Mouse (Mus musculus): Measurements from ENCODE around the gene Slc4a5.

Gene Slc4a5

DNA sequence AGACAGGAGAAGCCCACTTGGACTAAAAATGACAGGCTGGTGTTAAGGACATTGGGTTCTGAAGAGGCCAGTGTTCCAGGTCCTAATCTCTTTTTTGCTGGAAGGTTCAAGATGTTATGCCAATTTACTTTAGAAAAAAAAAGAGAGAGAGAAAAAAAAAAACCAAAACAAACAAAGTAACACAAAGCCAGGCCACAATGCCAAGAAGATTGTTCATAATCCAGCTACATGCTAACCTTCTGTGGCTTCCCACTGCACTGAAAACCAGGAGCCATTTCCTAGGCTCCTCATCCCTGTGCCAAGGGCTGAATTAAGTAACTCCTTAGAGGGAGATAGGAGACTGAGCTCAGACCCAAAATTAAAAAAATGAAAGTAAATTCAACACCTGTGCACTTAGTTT is 95.7 kb downstream of the Slc4a5 start:
- POLR2A ChIA-PET: interaction anchor here in 2 of 4 experiments (0.6 to 10.4 kb wide), 11 partner anchors 9 to 191 kb away, joined by 3 to 182 read pairs (median 25); partner anchors contain the start of genes Mob1a (in 2 of the 2) and Mthfd2 (in 2 of the 2)
- CTCF ChIA-PET: interaction anchor here in 2 of 4 experiments (0.5 to 0.7 kb wide), 3 partner anchors 499 to 1953 kb away, joined by 3 to 6 read pairs (median 3); no protein-coding TSS in a partner anchor

DNA sequence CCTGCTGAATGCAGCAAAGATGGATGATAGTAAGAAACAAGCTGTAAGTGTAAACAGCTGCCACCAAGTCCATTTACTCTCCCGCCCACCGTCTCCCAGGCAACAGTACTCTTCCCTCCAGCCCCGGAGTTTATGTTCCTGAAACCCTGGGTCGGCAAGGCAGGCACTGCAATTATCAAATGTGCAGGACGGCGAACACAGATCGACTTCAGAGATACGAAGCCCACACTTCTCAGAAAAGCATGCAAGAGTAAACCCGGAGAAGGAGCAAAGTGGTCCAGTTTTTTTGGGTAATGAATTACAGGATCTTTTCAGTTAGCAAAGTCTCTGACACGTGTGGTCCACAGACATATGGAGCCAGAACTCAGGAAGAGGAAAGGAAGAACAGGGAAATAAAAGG is 96.4 kb downstream of the Slc4a5 start:
- ChIA-PET POLR2A (interaction anchor here in 2 of 4 experiments (1.1 to 10.4 kb wide), 10 partner anchors 8 to 92 kb away, joined by 3 to 182 read pairs (median 26); partner anchors contain the start of genes Mob1a (in 2 of the 2) and Mthfd2 (in 2 of the 2)), CTCF (interaction anchor here in 2 of 4 experiments (0.6 to 1.2 kb wide), 3 partner anchors 51 to 500 kb away, joined by 3 read pairs; no protein-coding TSS in a partner anchor)

DNA sequence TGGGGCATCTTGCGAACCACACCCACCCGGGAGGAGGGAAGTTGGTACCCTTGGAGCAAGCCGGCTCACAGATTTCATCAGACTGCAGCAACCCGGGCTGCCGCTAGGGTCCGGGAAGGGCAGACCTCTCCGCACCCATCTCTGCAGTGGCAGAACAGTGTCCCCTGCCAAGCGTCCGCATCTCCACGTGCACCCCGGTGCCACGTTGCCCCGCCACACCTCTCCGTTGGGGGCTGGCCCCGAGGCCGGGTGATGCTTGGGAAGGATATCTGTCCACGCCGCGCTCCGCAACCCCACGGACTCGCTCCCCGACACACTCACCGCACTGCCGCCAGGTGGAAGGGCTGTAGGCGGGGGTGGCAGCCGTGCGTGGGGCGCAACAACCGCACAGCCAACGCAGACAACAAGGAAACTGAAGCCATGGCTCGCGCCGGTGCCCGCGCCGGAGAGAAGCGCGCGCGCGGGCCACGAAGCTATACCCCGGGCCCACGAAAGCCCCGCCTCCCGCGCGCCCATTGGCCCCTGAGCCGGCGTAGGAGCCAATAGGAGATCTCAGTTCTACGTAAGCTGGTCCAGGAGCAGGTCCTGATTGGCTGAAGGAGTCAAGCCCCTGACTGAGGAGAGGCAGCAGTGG is 97.6 kb downstream of the Slc4a5 start:
- CTCF ChIA-PET: interaction anchor here (0.5 to 2.1 kb wide), 22 partner anchors 9 to 759 kb away, joined by 3 to 33 read pairs (median 3); partner anchors contain the start of genes Mob1a (in 2 of the 4), Mthfd2 (in 2 of the 4), 1700003E16Rik (in 1 of the 4) and Dctn1 (in 1 of the 4)

DNA sequence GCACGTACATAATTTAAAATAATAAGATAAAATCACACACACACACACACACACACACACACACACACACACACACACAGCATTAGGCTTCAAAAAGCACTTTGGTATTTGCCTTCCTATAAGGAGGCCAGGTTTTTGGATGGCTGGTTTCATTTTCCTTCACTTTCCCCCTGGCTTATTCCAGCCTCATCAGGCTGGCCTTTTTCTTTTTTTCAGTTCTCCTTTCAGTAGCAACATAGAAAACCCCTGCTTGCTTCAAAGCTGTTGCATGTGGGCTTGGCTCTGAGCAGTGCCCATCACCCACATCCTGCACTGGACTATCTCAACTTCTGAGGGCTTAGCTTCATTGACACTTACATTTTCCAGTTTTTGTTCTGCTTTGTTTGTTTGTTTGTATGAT is 102.3 kb downstream of the Slc4a5 start:
- POLR2A ChIA-PET: interaction anchor here in 1 of 4 experiments (0.6 to 9.1 kb wide), 5 partner anchors 8 to 22 kb away, joined by 3 to 155 read pairs (median 3); no protein-coding TSS in a partner anchor

More for the DNA sequence above, 97.6 kb downstream of the Slc4a5 start:
- POLR2A ChIA-PET: interaction anchor here (0.5 to 10.4 kb wide), 105 partner anchors 7 to 597 kb away, joined by 3 to 182 read pairs (median 4); partner anchors contain the start of genes Mob1a (in 4 of the 4), Mthfd2 (in 4 of the 4), Dguok (in 3 of the 4) and 1700003E16Rik (in 2 of the 4)

DNA sequence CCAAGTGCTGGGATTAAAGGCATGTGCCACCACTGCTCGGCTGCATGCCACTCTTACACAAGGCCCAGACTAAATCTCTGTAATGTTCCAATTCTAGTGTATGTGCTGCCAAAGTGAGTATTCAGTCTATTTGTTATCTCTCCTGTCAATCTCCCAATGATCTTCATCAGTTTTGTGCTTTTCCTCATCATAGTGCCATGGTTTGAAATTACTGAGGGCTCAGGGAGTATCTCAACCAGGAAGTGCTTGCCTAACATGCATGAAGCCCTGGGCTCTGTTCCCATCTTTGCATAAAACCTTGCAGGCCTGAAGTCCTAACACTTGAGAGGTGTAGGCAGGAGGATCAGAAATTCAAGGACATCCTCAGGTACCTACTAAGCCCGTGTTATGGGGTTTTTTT is 103.2 kb downstream of the Slc4a5 start:
- CTCF ChIA-PET: no interaction called here

More for the DNA sequence above, 102.3 kb downstream of the Slc4a5 start:
- CTCF ChIA-PET: no interaction called here

DNA sequence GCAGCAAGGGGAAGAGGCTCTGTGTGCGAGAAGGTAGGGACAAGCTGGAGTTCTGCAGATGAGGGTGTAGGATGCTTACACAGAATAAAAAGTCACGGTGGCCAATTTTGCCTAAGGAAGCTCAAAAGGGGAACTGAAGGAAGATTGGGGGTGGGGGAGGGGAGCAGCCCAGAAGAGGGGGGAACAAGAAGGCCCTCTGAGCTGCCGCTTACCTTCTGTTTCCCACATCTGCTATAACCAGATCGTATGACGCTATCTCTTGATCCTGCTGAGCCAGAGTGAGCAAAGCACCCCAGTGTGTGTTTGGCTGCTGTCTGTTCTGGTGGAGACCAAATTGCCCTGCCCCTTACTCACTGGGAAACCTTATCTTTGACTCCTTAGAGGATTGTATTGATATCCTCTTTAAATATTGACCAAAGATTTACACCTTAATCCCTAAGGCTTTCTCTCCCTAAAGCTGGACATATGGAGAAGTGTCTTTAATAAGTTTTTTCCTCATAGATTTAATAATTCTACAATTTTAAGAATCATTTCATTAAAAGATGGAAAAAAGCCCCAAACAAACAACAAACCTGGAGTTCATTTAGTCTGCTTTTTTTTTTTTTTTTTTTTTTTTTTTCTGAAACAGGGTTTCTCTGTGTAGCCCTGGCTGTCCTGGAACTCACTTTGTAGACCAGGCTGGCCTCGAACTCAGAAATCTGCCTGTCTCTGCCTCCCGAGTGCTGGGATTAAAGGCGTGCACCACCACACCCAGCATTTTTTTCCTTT is 104.2 kb downstream of the Slc4a5 start:
- ChIA-PET CTCF (interaction anchor here in 2 of 4 experiments (0.6 to 0.7 kb wide), 2 partner anchors 11 to 312 kb away, joined by 3 to 5 read pairs; no protein-coding TSS in a partner anchor), POLR2A (interaction anchor here in 2 of 4 experiments (0.9 to 9.1 kb wide), 6 partner anchors 9 to 20 kb away, joined by 3 to 155 read pairs (median 4); no protein-coding TSS in a partner anchor)

More for the DNA sequence above, 103.2 kb downstream of the Slc4a5 start:
- POLR2A ChIA-PET: interaction anchor here in 2 of 4 experiments (1.5 to 9.1 kb wide), 4 partner anchors 9 to 19 kb away, joined by 3 to 155 read pairs (median 4); no protein-coding TSS in a partner anchor

DNA sequence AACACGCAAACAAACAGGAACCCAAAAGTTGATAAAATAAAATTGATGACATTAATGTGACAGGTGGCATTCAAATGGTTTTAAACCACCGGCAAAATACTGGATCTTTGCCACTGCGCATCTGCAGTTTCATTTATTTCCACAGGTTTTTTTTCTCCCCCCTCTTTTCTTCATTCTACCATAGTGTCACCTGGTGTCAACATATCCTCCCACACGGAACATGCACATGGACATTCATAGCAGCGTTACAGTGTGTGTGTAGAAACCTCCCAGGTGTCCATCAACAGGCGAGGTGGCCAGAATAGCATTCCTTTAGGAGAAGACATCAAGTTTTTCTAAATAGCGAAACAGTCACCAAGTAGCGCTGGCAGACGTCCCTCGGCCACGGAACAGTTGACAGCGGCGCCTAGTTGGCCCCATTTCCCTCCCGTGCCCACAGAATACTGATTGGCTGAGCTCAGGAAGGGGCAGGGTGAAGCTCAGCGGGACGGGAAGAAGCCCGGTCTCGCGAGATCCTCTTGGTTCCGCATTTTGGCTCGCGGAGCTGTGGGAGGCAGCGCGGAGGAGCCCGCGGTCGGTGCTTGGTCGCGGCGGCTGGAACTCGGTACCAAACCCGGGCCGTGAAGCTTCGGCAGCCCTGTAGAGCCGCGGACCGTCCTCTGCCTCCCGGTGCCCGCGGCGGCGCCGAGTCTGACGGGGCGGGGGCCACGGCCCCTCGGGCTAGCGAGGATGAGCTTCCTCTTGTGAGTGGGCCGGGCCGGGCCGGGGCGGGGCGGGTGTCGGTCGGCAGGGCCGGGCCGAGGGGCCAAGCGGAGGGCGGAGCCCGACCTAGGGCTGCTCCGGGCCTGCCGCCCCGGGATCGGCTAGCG is 106.1 kb downstream of the Slc4a5 start, which contains the start of the genes Mthfd2 and Mob1a:
Gene Mthfd2, minus strand, starts transcription at position 384 of the 869 bp plus-strand sequence.
Gene Mob1a, plus strand, starts transcription at position 492 of the 869 bp plus-strand sequence.
- POLR2A ChIA-PET: interaction anchor here (0.5 to 9.1 kb wide), 91 partner anchors 8 to 622 kb away, joined by 3 to 182 read pairs (median 4); partner anchors contain the start of genes Wbp1 (in 3 of the 4), Aup1 (in 2 of the 4), Dguok (in 2 of the 4) and Paip2b (in 2 of the 4)
- CTCF ChIA-PET: interaction anchor here (0.5 to 2.4 kb wide), 21 partner anchors 8 to 735 kb away, joined by 3 to 33 read pairs (median 4); partner anchors contain the start of gene Dctn1 (in 1 of the 4)

DNA sequence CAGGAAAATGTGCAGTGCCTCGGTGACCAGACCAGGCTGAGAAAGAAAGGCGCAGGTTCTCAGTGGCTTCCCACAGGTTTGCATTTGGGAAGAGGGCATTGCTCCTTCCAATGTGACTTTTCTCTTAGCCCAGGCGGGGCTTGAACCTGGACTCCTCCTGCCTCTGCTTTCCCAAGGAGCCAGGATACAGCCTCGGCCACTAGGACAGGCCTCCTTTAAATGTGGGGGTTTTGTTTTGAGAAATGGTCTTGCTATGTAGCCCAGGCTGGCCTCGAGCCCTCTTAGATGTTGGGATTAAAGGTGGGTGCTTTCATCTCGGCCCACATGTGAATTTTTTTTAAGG is 106.7 kb downstream of the Slc4a5 start:
- POLR2A ChIA-PET: interaction anchor here (0.5 to 9.1 kb wide), 80 partner anchors 9 to 505 kb away, joined by 3 to 182 read pairs (median 4); partner anchors contain the start of genes Wbp1 (in 3 of the 4), Aup1 (in 2 of the 4), Dguok (in 2 of the 4) and Paip2b (in 2 of the 4)
- CTCF ChIA-PET: interaction anchor here in 3 of 4 experiments (0.5 to 2.4 kb wide), 18 partner anchors 9 to 734 kb away, joined by 3 to 33 read pairs (median 4); partner anchors contain the start of gene Dctn1 (in 1 of the 3)

DNA sequence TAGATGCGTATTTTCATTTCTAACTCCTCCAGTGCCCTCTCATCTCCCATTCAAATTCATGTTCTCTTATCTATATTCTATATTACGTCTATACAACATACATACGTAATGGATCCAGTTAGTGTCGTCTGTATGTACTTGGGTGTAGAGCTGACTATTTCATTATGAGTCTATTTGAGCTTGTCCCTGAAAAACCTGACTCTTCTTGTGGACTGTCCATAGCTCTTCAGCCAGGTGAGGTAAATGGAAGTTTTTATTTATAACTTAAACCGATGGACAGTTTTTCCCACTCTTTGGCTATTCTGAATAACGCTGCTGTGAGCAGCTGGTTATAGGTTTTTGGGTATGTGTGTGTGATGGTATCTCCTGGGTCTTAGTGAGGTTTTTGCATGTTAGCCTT is 107.1 kb downstream of the Slc4a5 start:
- CTCF ChIA-PET: interaction anchor here in 2 of 4 experiments (0.6 to 2.4 kb wide), 5 partner anchors 10 to 330 kb away, joined by 3 to 12 read pairs (median 4); partner anchors contain the start of gene Dctn1 (in 1 of the 2)
- POLR2A ChIA-PET: interaction anchor here (0.6 to 9.1 kb wide), 27 partner anchors 9 to 355 kb away, joined by 3 to 182 read pairs (median 6); partner anchors contain the start of genes Bola3 (in 1 of the 4), Dguok (in 1 of the 4), Stambp (in 1 of the 4) and Wbp1 (in 1 of the 4)

DNA sequence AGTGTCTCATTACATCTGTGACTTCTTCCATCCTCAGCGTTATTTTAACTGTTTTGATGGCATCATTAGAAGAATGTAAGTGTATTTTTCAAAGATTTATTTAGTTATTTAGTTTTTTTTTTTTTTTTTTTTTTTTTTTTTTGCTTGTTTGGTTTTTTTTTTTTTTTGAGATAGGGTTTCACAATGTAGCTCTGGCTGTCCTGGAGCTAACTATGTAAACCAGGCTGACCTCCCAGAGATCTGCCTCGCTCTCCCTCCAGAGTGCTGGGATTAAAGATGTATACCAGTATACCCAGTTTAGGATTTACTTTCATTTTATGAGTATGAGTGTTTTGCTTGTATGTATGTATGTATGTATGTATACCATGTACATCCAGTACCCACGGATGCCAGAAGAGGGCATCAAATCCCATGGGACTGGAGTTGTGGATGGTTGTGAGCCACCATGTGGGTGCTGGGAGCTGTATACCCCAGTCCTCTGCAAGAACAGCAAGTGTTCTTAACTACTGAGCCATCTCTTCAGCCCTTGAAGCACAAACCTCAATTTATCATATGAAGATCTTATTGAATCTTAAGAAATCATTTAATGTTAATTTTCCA is 108.1 kb downstream of the Slc4a5 start:
- ChIA-PET POLR2A (interaction anchor here (0.6 to 9.1 kb wide), 12 partner anchors 10 to 1741 kb away, joined by 3 to 182 read pairs (median 6); no protein-coding TSS in a partner anchor), CTCF (interaction anchor here in 1 of 4 experiments (0.9 to 2.4 kb wide), 2 partner anchors 11 to 15 kb away, joined by 3 to 11 read pairs; no protein-coding TSS in a partner anchor)

DNA sequence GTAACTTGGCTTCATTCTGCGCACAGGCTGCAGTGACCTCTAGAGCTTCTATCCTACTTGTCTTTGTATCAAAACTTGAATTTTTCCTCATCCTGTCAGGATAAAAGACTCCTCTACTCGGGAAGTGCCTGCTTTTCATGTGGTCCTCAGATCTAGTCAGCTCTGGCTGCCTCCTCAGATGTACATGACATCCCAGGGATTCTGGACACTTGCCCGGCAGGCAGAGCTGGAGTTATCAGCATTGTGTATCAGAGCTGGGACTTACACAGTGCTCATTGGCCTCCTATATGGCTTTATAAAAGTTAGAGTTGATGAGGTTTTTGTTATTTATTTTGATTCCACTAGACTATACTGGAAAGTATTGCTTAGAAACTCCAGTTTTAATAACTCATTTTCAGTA is 121.8 kb downstream of the Slc4a5 start:
- CTCF ChIA-PET: no interaction called here
- POLR2A ChIA-PET: interaction anchor here (1.4 to 6.6 kb wide), 8 partner anchors 9 to 25 kb away, joined by 4 to 43 read pairs (median 18); partner anchors contain the start of genes Mob1a (in 3 of the 4) and Mthfd2 (in 3 of the 4)

DNA sequence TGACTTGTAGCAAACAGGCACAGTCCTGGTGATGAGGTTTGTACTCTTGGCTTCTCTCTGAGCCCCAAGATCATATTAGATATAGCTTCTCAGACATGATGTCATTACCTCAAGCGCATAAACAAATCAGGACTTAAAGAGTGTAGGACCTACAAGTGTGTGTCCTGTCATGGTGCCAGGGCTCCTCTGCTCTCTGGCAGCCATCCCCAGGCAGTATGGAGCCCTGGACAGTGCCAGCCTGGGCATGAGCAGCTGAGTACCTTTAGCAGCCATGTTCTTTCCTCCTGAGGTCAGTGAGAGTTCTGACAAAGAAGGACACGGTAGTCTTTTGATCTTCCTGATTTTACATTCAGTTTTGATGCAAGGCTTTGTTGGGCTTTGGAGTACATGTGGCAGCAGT is 123.3 kb downstream of the Slc4a5 start:
- POLR2A ChIA-PET: interaction anchor here in 2 of 4 experiments (0.9 to 6.6 kb wide), 4 partner anchors 15 to 26 kb away, joined by 3 to 27 read pairs (median 12); partner anchors contain the start of genes Mob1a (in 2 of the 2) and Mthfd2 (in 2 of the 2)

DNA sequence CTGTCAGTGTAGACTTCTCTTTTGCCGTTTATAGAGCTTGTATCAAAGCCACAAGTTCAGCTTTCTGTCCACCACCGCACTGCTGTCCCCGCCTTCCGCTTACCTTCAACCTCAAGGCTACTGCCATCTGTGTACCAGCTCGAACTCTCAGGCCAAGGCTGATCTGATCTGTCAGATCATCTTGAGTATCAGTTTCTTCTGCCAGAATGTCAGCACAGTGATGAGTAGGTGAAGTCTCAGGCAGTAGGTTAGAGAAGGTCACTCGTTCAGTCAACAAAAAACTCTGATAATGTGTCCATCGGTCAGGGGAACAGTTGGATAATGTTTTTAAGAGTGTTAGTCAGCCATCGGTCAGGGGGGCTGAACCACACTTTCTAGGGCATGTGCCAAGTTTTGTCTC is 125.7 kb downstream of the Slc4a5 start:
- CTCF ChIA-PET: interaction anchor here in 1 of 4 experiments (1.1 kb wide), 1 partner anchor 19 kb away, joined by 3 read pairs; the partner anchor contains the start of genes Mob1a and Mthfd2
- POLR2A ChIA-PET: interaction anchor here in 2 of 4 experiments (1.3 to 6.6 kb wide), 3 partner anchors 15 to 19 kb away, joined by 3 to 21 read pairs (median 7); partner anchors contain the start of genes Mob1a (in 2 of the 2) and Mthfd2 (in 2 of the 2)

More for the DNA sequence above, 123.3 kb downstream of the Slc4a5 start:
- CTCF ChIA-PET: interaction anchor here in 2 of 4 experiments (1.0 to 1.3 kb wide), 2 partner anchors 15 to 17 kb away, joined by 3 read pairs; partner anchors contain the start of genes Mob1a (in 1 of the 2) and Mthfd2 (in 1 of the 2)

DNA sequence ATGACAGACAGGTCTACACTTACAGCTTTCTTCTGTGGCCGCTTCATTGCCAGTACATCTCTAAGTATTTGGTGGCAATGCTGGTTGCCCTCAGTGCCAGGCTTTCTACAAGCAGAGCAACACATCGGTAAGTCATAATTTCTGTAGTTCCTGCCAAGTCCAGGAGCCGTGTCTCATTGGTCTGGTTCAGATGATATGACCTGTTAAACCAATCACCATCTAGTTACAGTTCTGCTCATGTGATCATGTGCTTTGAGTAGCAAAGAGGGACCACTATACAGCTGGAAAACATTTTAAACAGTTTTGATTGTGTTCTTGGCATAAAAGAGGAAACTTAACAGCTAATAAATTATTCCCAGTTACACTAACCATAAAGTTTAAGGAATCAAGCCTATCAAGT is 128.3 kb downstream of the Slc4a5 start:
- ChIA-PET CTCF (interaction anchor here in 1 of 4 experiments (0.6 kb wide), 2 partner anchors 163 to 194 kb away, joined by 6 to 8 read pairs; no protein-coding TSS in a partner anchor), POLR2A (interaction anchor here in 2 of 4 experiments (0.6 to 2.9 kb wide), 7 partner anchors 9 to 120 kb away, joined by 3 to 14 read pairs (median 4); partner anchors contain the start of genes Mob1a (in 1 of the 2) and Mthfd2 (in 1 of the 2))

DNA sequence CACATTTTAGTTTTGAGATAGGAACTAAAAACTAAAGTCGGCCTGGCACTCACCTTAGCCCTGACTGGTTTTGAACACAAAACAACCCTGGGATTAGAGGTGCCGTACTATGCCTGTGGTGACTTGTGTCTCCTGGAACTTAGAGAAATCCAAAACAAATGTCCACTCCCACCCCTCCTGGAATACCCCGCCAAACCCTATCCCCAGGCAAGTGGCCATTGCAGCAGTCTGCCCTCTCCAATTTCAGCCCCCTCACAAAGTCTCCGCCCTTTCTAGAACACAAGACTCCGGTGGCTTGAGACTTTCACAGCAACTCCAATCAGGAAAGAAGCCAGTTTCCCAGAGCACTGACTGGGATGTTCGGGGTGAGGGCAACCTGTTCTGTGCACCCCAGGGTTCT is 129.2 kb downstream of the Slc4a5 start, which contains the start of gene Bola3:
Gene Bola3, plus strand, starts transcription at position 275 of the 400 bp plus-strand sequence.
- CTCF ChIA-PET: no interaction called here
- POLR2A ChIA-PET: interaction anchor here in 2 of 4 experiments (1.0 to 2.9 kb wide), 3 partner anchors 10 to 31 kb away, joined by 6 to 14 read pairs (median 8); partner anchors contain the start of genes Mob1a (in 1 of the 2) and Mthfd2 (in 1 of the 2)

Measured in embryonic stem cell, embryonic (primary cell).